In the genomic region with DNA sequence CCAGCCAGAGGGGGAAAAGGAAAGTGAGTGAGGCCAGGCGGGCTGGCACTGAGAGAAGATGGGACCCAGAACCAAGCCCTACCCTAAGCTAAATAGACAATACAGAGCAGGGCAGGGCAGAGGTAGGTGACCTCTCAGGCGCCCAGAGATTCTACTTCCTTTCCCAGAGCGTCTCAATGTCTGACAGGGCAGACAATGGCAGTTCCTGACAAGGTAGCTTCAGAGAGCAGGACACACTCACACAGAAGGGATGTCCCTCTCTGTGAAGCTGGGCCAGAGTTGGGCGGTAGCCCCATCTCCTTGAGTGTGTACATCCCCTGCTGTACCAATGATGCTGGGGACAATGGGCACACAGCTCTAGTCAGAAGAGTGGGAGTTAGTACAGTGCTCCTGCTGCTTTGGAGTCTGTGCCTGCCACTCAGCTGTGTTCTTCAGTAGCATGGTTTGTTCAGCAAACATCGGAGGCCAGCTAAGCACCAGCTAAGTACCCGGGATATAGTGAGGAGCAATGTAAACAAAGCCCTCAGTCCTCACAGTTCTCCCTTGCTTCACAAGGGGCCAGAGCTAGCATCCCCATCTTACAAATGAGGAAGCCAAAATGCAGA, we compare ENCODE assay signal across 15 mouse cellular contexts.
DNase-seq lines count a peak whose midpoint lies in the region; ATAC-seq lines count a peak whose summit lies in the region.
"Had no signal": no experiment of that assay in that cellular context is flagged by ENCODE, and none has a peak within 500 bp of the region (broad histone marks: within the 10 kb centered on the region; RNA-seq: fewer than 3 reads in every experiment).

No protein-coding gene starts in this region.

- no peaks in the 10 kb centered on the region for H3K36me3 ChIP-seq in hindbrain, embryonic 14.5 days (replicated peaks; ENCODE audit: control insufficient read depth, insufficient read depth)
- H3K36me3 ChIP-seq in hindbrain, embryonic 11.5 days (ENCODE audit: control insufficient read depth, insufficient read depth, low read length) = no peaks in the 10 kb centered on the region
- no peaks in the 10 kb centered on the region for H3K36me3 ChIP-seq in limb, embryonic 11.5 days (ENCODE audit: control insufficient read depth, insufficient read depth, low read length)
- no peaks in the 10 kb centered on the region for H3K36me3 ChIP-seq in limb, embryonic 10.5 days
- no peaks in the 10 kb centered on the region for H3K36me3 ChIP-seq in embryonic facial prominence, embryonic 10.5 days (replicated peaks)
- H3K36me3 ChIP-seq: liver, embryonic 12.5 days; neural tube, embryonic 12.5 days had no signal

- DNase-seq in hindbrain, embryonic 14.5 days (ENCODE audit: low spot score) = no peak
- no peak for DNase-seq in hindbrain, embryonic 11.5 days (ENCODE audit: low spot score)
- DNase-seq in limb, embryonic 11.5 days (ENCODE audit: low spot score) = no peak
- no peak for DNase-seq in limb, embryonic 10.5 days (ENCODE audit: low spot score)
- DNase-seq in brain, adult 2 months (ENCODE audit: low read depth, low spot score) = peak; percentile 51
- DNase-seq in embryonic facial prominence, embryonic 10.5 days (ENCODE audit: low spot score) = no peak
- no peak for DNase-seq in right cerebral cortex, adult 2 months (ENCODE audit: low spot score in 2 of 2)
- DNase-seq: cerebellum, adult 9-11 months; gastrocnemius, postnatal 14 days; heart, postnatal 4 days; retina, postnatal 1 day had no signal

- H3K9ac ChIP-seq in hindbrain, embryonic 14.5 days = no peak overlapping the region
- no peak overlapping the region for H3K9ac ChIP-seq in hindbrain, embryonic 11.5 days (ENCODE audit: low read depth, low read length)
- H3K9ac ChIP-seq in limb, embryonic 11.5 days (ENCODE audit: low read length) = no peak overlapping the region
- H3K9ac ChIP-seq: liver, embryonic 12.5 days; neural tube, embryonic 12.5 days had no signal

- peak; percentile 7; the same call in 1 of the 2 replicates for ATAC-seq in hindbrain, embryonic 14.5 days (ENCODE audit: low FRiP score)
- ATAC-seq in hindbrain, embryonic 11.5 days (ENCODE audit: low FRiP score) = no peak
- ATAC-seq in limb, embryonic 11.5 days (ENCODE audit: insufficient number of reproducible peaks, low FRiP score, low TSS enrichment, low read depth) = 0 out of 2 replicates have a peak, but pooled peaks have one; percentile 24
- ATAC-seq: liver, embryonic 12.5 days had no signal

- 59% methylated on average over 6 of the region's 6 CpGs for WGBS in hindbrain, embryonic 14.5 days
- WGBS in hindbrain, embryonic 11.5 days = 64% methylated on average over 6 of the region's 6 CpGs
- 68% methylated on average over 6 of the region's 6 CpGs for WGBS in limb, embryonic 11.5 days
- 63% methylated on average over 6 of the region's 6 CpGs for WGBS in limb, embryonic 10.5 days
- WGBS in embryonic facial prominence, embryonic 10.5 days = 57% methylated on average over 6 of the region's 6 CpGs

- no peaks in the 10 kb centered on the region for H3K27me3 ChIP-seq in hindbrain, embryonic 14.5 days (ENCODE audit: control insufficient read depth, insufficient read depth, low read length)
- H3K27me3 ChIP-seq in hindbrain, embryonic 11.5 days (ENCODE audit: control insufficient read depth, insufficient read depth, low read length) = no peaks in the 10 kb centered on the region
- no peaks in the 10 kb centered on the region for H3K27me3 ChIP-seq in limb, embryonic 11.5 days (ENCODE audit: control insufficient read depth, insufficient read depth, low read length)
- H3K27me3 ChIP-seq in limb, embryonic 10.5 days (ENCODE audit: low read depth, poor library complexity, severe bottlenecking) = no peaks in the 10 kb centered on the region
- H3K27me3 ChIP-seq in embryonic facial prominence, embryonic 10.5 days (replicated peaks; ENCODE audit: low read depth, poor library complexity, severe bottlenecking) = no peaks in the 10 kb centered on the region
- H3K27me3 ChIP-seq: CH12.LX; liver, embryonic 12.5 days; neural tube, embryonic 12.5 days had no signal

- no peaks in the 10 kb centered on the region for H3K9me3 ChIP-seq in hindbrain, embryonic 14.5 days (ENCODE audit: control insufficient read depth, low read length)
- no peaks in the 10 kb centered on the region for H3K9me3 ChIP-seq in hindbrain, embryonic 11.5 days (ENCODE audit: control insufficient read depth, low read length)
- H3K9me3 ChIP-seq in limb, embryonic 11.5 days (ENCODE audit: control insufficient read depth, low read length) = no peaks in the 10 kb centered on the region
- H3K9me3 ChIP-seq in limb, embryonic 10.5 days (replicated peaks) = no peaks in the 10 kb centered on the region
- no peaks in the 10 kb centered on the region for H3K9me3 ChIP-seq in embryonic facial prominence, embryonic 10.5 days
- H3K9me3 ChIP-seq: liver, embryonic 12.5 days; neural tube, embryonic 12.5 days had no signal

- no peak overlapping the region for H3K4me3 ChIP-seq in hindbrain, embryonic 14.5 days (replicated peaks; ENCODE audit: low read length)
- H3K4me3 ChIP-seq in hindbrain, embryonic 11.5 days (ENCODE audit: low read depth, low read length) = no peak overlapping the region
- H3K4me3 ChIP-seq in limb, embryonic 11.5 days (ENCODE audit: low read depth, low read length) = no peak overlapping the region
- H3K4me3 ChIP-seq in limb, embryonic 10.5 days = no peak overlapping the region
- H3K4me3 ChIP-seq in embryonic facial prominence, embryonic 10.5 days = no peak overlapping the region
- H3K4me3 ChIP-seq: liver, embryonic 12.5 days; neural tube, embryonic 12.5 days had no signal

- H3K4me1 ChIP-seq in hindbrain, embryonic 14.5 days (replicated peaks; ENCODE audit: control insufficient read depth, insufficient read depth, low read length) = 0 out of 2 replicates have a peak, but pooled peaks cover 11% of the 10 kb centered on the region
- H3K4me1 ChIP-seq in hindbrain, embryonic 11.5 days (replicated peaks; ENCODE audit: control insufficient read depth, insufficient read depth, low read length) = no peaks in the 10 kb centered on the region
- peaks cover 8% of the 10 kb centered on the region; the same call in 1 of the 2 replicates for H3K4me1 ChIP-seq in limb, embryonic 11.5 days (ENCODE audit: control insufficient read depth, insufficient read depth, low read length)
- H3K4me1 ChIP-seq in limb, embryonic 10.5 days = peaks cover 23% of the 10 kb centered on the region
- peaks cover 58% of the 10 kb centered on the region for H3K4me1 ChIP-seq in embryonic facial prominence, embryonic 10.5 days

- H3K27ac ChIP-seq in hindbrain, embryonic 14.5 days = no peak overlapping the region
- no peak overlapping the region for H3K27ac ChIP-seq in hindbrain, embryonic 11.5 days (ENCODE audit: low read depth, low read length)
- H3K27ac ChIP-seq in limb, embryonic 11.5 days (replicated peaks; ENCODE audit: low read depth, low read length) = no peak overlapping the region
- H3K27ac ChIP-seq in limb, embryonic 10.5 days = no peak overlapping the region; the same call in 1 of the 2 replicates
- H3K27ac ChIP-seq in embryonic facial prominence, embryonic 10.5 days (replicated peaks) = peak overlapping the region; percentile 41
- H3K27ac ChIP-seq: kidney, postnatal 0 days; liver, embryonic 12.5 days; neural tube, embryonic 12.5 days had no signal

- H3K4me2 ChIP-seq in hindbrain, embryonic 14.5 days (replicated peaks) = no peak overlapping the region
- H3K4me2 ChIP-seq in hindbrain, embryonic 11.5 days (replicated peaks; ENCODE audit: low read depth, low read length) = no peak overlapping the region
- H3K4me2 ChIP-seq in limb, embryonic 11.5 days (ENCODE audit: low read depth, severe bottlenecking) = no peak overlapping the region
- H3K4me2 ChIP-seq: liver, embryonic 12.5 days; neural tube, embryonic 12.5 days had no signal
